Mouse (Mus musculus): ENCODE data around the gene Gm12248. TPM values are rescaled to one million over a fixed set of nuclear protein-coding genes. Genes with fewer than 3 reads are reported as not detected.
"Not testable (repeated sequence)": the region's sequence is repeated elsewhere in the genome, so short reads cannot be mapped to it uniquely, and the experiment has no call there.

Gm12248 gene
- polyA plus RNA-seq, 1 experiment from 2014 or later: 0.12 TPM

- no peak overlapping the region for H3K4me3 ChIP-seq
- no peaks in the 10 kb centered on the region for H3K36me3 ChIP-seq
- 0 out of 2 replicates have a peak overlapping the region, but pooled peaks have one; percentile 13 for H3K9ac ChIP-seq
- no peaks in the 10 kb centered on the region for H3K9me3 ChIP-seq
- no peak overlapping the region for H3K4me2 ChIP-seq
- H3K27me3 ChIP-seq: peaks cover 40% of the 10 kb centered on the region
- no peak for ATAC-seq (ENCODE audit: low FRiP score)
- peaks cover 22% of the 10 kb centered on the region for H3K4me1 ChIP-seq (replicated peaks)
- no peak overlapping the region for H3K27ac ChIP-seq
- WGBS: 79% methylated on average over 2 of the region's 2 CpGs
Measured at GRCm38 (mm10) chr11:58100006-58100405, 7.1 kb upstream of the Gm12248 start.

- 60% methylated on average over 5 of the region's 5 CpGs for WGBS
- Histone ChIP-seq H3K4me1 (replicated peaks) (peaks cover 14% of the 10 kb centered on the region), H3K4me2 (peak overlapping the region; percentile 56; the same call in 1 of the 2 replicates), H3K27me3 (peaks cover 40% of the 10 kb centered on the region), H3K4me3 (peak overlapping the region; percentile 35; the same call in 1 of the 2 replicates)
- not testable (repeated sequence) for H3K9ac ChIP-seq; H3K27ac ChIP-seq; H3K9me3 ChIP-seq; H3K36me3 ChIP-seq; ATAC-seq (ENCODE audit: low FRiP score)
Measured at GRCm38 (mm10) chr11:58098366-58098720, 5.4 kb upstream of the Gm12248 start.

DNA sequence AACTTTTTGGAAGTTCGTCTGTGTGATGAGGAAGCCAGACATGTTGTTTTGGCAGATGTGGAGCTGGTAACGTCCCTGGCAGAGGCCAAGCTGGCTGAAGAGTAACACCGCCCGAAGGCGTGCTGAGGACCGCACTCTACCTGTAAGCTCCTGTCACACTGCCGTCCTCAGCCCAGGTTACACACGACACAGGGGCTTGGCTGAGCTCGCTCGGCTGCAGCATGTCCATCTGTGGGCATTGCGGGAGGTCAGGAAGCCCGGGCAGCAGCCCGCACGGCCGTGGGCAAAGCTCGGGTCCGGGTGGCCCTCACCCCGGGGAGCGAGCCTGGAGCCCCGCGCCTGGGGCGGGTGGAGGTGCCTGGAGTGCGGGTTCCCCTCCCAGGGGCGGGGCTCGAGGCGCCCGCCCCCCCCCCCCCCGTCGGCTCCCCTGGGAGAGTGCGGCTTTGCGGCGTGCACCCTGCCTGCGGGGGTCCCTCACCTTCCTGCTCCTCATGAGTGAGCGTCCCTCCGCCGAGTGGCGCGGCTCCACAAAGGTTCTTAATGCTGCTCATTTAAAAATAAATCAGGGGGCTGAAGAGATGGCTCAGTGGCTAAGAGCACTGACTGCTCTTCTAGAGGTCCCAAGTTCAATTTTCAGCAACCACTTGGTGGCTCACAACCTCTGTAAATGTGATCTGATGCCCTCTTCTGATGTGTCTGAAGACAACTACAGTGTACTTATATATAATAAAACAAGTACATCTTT lies 4.9 kb upstream of the Gm12248 start:
- 3% methylated on average over 23 of the region's 38 CpGs for WGBS
- Histone ChIP-seq H3K4me1 (replicated peaks) (peaks cover 9% of the 10 kb centered on the region), H3K4me2 (peak overlapping the region; percentile 56), H3K9ac (peak overlapping the region; percentile 56), H3K27me3 (peaks cover 40% of the 10 kb centered on the region), H3K9me3 (no peaks in the 10 kb centered on the region), H3K4me3 (peak overlapping the region; percentile 35), H3K36me3 (no peaks in the 10 kb centered on the region), H3K27ac (no peak overlapping the region)
- no peak for ATAC-seq (ENCODE audit: low FRiP score)

DNA sequence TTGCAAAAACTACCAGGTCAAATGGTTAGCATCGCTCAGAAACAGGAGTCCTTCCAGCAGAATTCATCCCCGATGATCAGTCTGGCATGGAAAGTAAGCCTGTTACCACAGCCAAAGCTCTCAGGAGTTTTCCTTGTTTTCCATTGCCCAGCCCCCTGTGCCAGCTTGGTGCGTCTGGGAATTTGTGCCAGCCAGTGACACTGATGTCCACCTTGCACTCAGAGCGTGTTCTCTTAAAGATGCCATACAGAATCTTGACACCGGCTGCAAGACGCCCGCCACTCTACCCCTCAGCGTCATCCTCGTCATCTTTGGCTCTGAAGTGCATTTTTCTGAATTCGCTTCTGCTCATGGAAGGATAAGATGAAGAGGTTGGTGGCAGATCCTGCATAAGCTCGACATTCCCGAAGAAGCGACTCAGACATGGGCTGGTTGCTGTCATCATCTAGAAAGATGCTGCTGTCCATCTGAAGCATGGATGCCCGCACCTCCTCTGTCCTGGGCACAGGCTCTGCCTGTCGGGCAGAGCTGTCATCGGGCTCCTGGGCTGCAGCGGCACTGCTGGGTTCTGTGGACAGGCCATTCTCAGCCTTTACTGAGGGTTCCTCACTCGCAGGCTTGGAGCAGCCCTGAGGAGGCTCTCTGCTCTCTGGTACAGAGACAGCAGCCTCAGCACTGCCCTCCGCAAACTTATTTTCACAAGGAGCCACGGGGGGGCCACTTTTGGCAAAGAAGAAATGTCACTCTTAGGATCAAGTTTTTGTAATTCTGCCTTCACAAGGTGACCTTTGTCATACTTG lies 4.1 kb upstream of the Gm12248 start:
- no peak overlapping the region for H3K27ac ChIP-seq
- no peak overlapping the region; the same call in 1 of the 2 replicates for H3K4me3 ChIP-seq
- 59% methylated on average over 20 of the region's 20 CpGs for WGBS
- H3K4me2 ChIP-seq: peak overlapping the region; percentile 56; the same call in 1 of the 2 replicates
- H3K27me3 ChIP-seq: peaks cover 40% of the 10 kb centered on the region
- no peaks in the 10 kb centered on the region for H3K9me3 ChIP-seq
- H3K36me3 ChIP-seq: no peaks in the 10 kb centered on the region
- peaks cover 8% of the 10 kb centered on the region for H3K4me1 ChIP-seq (replicated peaks)
- ATAC-seq (ENCODE audit: low FRiP score): no peak
- no peak overlapping the region for H3K9ac ChIP-seq

DNA sequence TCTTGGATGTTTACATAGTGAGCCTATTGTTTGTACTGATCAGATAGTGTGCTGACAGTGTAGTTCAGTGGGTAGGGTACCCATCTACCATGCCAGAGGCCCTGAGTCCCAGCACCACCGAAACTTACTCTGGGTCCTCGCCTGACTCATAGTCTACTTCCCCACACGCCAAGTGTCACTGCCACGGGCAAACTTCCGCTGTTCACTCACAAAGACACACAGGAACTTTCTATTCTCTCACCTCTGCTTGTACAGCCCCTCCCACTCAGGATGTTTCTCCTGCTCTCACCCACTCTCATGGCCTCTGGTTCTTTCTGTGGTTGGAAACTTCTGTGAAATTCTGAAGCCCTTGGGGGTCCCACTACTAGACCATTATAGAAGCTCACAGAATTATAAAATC lies 3.2 kb upstream of the Gm12248 start:
- H3K36me3 ChIP-seq: no peaks in the 10 kb centered on the region
- peaks cover 8% of the 10 kb centered on the region for H3K4me1 ChIP-seq (replicated peaks)
- no peak overlapping the region for H3K4me2 ChIP-seq
- peaks cover 40% of the 10 kb centered on the region for H3K27me3 ChIP-seq
- WGBS: 85% methylated on average over 5 of the region's 5 CpGs
- no peak overlapping the region for H3K27ac ChIP-seq
- H3K4me3 ChIP-seq: no peak overlapping the region
- no peaks in the 10 kb centered on the region for H3K9me3 ChIP-seq
- no peak for ATAC-seq (ENCODE audit: low FRiP score)
- no peak overlapping the region for H3K9ac ChIP-seq

DNA sequence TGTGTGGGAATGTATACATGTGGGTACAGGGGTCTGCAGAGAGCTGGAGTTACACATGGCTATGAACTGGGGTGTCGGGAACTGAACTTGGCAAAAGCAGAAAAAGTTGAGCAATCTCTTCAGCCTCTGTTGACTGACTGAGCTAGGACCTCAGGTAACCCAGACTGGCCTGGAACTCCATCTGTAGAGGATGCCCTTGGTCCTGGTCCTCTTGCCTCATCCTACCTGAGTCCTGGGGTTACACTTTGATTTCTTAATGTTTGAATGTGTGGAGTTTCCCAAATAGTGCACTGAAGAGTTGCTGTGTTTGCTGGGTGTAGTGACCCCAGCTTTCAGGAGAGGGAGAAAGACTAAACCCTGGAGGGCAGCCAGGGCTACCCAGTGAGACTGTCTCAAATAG lies 2.6 kb upstream of the Gm12248 start:
- Histone ChIP-seq H3K9me3 (no peaks in the 10 kb centered on the region), H3K4me3 (no peak overlapping the region), H3K9ac (no peak overlapping the region), H3K4me1 (replicated peaks) (peaks cover 8% of the 10 kb centered on the region), H3K27me3 (peaks cover 40% of the 10 kb centered on the region), H3K4me2 (no peak overlapping the region), H3K27ac (no peak overlapping the region), H3K36me3 (no peaks in the 10 kb centered on the region)
- 93% methylated on average over 1 of the region's 1 CpGs for WGBS
- no peak for ATAC-seq (ENCODE audit: low FRiP score)

GRCm38 (mm10) chr11:58094766-58095165 lies 1.8 kb upstream of the Gm12248 start:
- WGBS: 69% methylated on average over 4 of the region's 4 CpGs
- ATAC-seq (ENCODE audit: low FRiP score): no peak
- peaks cover 40% of the 10 kb centered on the region for H3K27me3 ChIP-seq
- H3K4me3 ChIP-seq: no peak overlapping the region
- H3K9me3 ChIP-seq: no peaks in the 10 kb centered on the region
- H3K4me1 ChIP-seq (replicated peaks): peaks cover 8% of the 10 kb centered on the region
- H3K4me2 ChIP-seq: no peak overlapping the region
- H3K9ac ChIP-seq: no peak overlapping the region
- H3K36me3 ChIP-seq: no peaks in the 10 kb centered on the region
- H3K27ac ChIP-seq: no peak overlapping the region

- H3K4me3 ChIP-seq: no peak overlapping the region
- no peak overlapping the region for H3K27ac ChIP-seq
- H3K4me1 ChIP-seq (replicated peaks): peaks cover 2% of the 10 kb centered on the region; the same call in 1 of the 2 replicates
- ATAC-seq (ENCODE audit: low FRiP score): no peak
- H3K27me3 ChIP-seq: peaks cover 22% of the 10 kb centered on the region
- no peaks in the 10 kb centered on the region for H3K36me3 ChIP-seq
- H3K9ac ChIP-seq: no peak overlapping the region
- 61% methylated on average over 4 of the region's 4 CpGs for WGBS
- H3K9me3 ChIP-seq: no peaks in the 10 kb centered on the region
- 0 out of 2 replicates have a peak overlapping the region, but pooled peaks have one; percentile 7 for H3K4me2 ChIP-seq
Measured at GRCm38 (mm10) chr11:58092541-58092940, 393 bp downstream of the Gm12248 start.

DNA sequence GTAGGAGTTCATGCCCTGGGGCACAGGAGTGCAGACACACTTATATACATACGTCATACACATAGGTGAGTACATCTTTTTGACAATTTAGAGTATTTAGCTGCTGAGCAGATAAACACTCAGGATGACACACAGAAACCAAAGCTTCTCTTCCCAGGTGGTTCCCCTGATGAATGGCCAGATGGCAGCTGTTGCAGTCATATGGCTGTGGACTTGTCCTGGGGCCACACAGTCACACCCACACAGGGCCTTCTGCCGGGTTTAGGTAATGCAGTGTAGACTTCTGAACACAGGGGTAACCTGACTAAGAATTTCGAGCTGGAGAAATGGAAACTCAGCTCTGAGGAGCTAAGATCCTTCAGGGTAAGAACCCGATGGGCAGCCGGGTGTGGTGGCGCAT lies 11.2 kb downstream of the Gm12248 start:
- no peak overlapping the region for H3K4me2 ChIP-seq
- no peak overlapping the region for H3K4me3 ChIP-seq
- H3K27ac ChIP-seq: no peak overlapping the region
- ATAC-seq (ENCODE audit: low FRiP score): no peak
- WGBS: 92% methylated on average over 6 of the region's 6 CpGs
- no peaks in the 10 kb centered on the region for H3K36me3 ChIP-seq
- H3K4me1 ChIP-seq (replicated peaks): no peaks in the 10 kb centered on the region
- no peaks in the 10 kb centered on the region for H3K27me3 ChIP-seq
- H3K9me3 ChIP-seq: no peaks in the 10 kb centered on the region
- H3K9ac ChIP-seq: no peak overlapping the region

DNA sequence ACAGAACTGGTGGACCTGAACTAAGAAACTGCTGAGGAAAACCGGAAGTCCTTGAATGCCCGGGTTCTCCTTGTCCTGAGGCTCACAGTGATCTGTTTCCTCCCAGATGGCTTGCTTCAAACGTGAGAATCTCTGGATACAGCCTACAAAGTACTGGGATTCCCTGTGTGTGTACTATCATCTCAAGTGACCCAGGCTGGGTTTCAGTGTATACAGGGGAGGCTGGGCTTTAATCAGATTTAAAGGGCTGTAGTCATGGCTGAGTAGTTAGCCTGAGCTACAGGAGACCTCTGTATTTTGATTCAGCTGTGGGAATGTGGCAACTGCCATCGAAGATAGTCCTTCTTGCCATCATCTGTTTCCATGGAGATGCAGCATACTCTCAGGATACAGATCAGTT lies 15.7 kb downstream of the Gm12248 start:
- Histone ChIP-seq H3K27ac (no peak overlapping the region), H3K4me2 (no peak overlapping the region), H3K4me1 (replicated peaks) (no peaks in the 10 kb centered on the region), H3K9ac (no peak overlapping the region), H3K4me3 (no peak overlapping the region), H3K9me3 (no peaks in the 10 kb centered on the region), H3K27me3 (no peaks in the 10 kb centered on the region), H3K36me3 (no peaks in the 10 kb centered on the region)
- ATAC-seq (ENCODE audit: low FRiP score): no peak
- WGBS: 74% methylated on average over 4 of the region's 4 CpGs

DNA sequence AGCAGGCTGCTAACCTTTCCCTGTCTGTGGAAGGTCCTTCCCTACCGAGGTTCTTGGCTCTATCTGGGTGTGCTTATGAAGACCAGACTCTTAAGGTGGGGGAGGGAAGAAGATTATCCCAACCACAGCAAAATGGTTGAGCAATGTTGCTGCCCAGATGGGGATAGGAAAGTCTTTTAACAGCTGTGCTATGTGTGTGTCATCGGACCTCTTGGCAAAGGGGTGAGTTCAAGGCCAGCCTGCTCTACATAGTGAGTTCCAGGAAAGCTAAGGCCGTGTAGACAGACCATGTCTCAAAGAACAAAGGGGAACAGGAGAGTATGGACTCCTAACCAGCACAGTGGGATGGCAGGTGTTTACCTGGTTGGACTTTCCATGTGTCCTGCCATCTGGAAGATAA lies 20.0 kb downstream of the Gm12248 start:
- no peak overlapping the region for H3K9ac ChIP-seq
- no peak for ATAC-seq (ENCODE audit: low FRiP score)
- no peak overlapping the region for H3K4me2 ChIP-seq
- H3K36me3 ChIP-seq: no peaks in the 10 kb centered on the region
- WGBS: 90% methylated on average over 3 of the region's 3 CpGs
- H3K27ac ChIP-seq: no peak overlapping the region
- no peak overlapping the region for H3K4me3 ChIP-seq
- H3K4me1 ChIP-seq (replicated peaks): no peaks in the 10 kb centered on the region
- no peaks in the 10 kb centered on the region for H3K9me3 ChIP-seq
- H3K27me3 ChIP-seq: no peaks in the 10 kb centered on the region

DNA sequence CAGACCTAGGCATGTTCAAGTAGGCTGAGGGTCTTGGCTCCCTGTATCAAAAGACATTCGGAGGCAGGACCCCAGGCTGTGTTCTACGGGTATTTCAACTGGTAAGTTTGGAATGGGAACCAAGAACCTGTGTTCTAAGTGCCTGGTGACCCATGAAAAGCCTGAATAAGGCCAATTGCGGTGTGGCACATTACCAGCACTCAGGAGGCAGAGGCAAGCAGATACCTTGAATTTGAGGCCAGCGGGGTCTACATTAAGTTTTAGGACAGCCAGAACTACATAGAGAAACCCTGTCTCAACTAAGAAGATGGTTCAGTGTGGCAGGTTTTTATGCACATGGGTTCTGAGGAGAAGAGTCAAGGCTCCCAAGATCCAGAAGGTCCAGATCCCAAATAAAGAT lies 27.9 kb downstream of the Gm12248 start:
- peaks cover 20% of the 10 kb centered on the region for H3K36me3 ChIP-seq
- H3K9me3 ChIP-seq: no peaks in the 10 kb centered on the region
- no peak for ATAC-seq (ENCODE audit: low FRiP score)
- no peak overlapping the region for H3K4me2 ChIP-seq
- H3K4me3 ChIP-seq: no peak overlapping the region
- peaks cover 6% of the 10 kb centered on the region for H3K4me1 ChIP-seq (replicated peaks)
- no peaks in the 10 kb centered on the region for H3K27me3 ChIP-seq
- 86% methylated on average over 4 of the region's 4 CpGs for WGBS
- H3K27ac ChIP-seq: no peak overlapping the region
- no peak overlapping the region for H3K9ac ChIP-seq
